Mouse (Mus musculus) urinary bladder, postnatal 4 days (tissue): ENCODE measurements around the gene Brinp3.
"Not testable (repeated sequence)": the region's sequence is repeated elsewhere in the genome, so short reads cannot be mapped to it uniquely, and the experiment has no call there.

Experiments used
- DNase-seq, 2 experiments: peaks; one replicate each; pipeline ENCODE4 v3.0.0; 2021 to 2022; ENCODE audit warnings: low spot score in 2 of 2

Brinp3 gene

GRCm38 (mm10) chr1:146494681-146495331, at the start of gene Brinp3:
Gene Brinp3, plus strand, starts transcription at chr1:146494760.
- no peak for DNase-seq

GRCm38 (mm10) chr1:146494221-146494620, 339 bp upstream of the Brinp3 start:
- no peak for DNase-seq

GRCm38 (mm10) chr1:146495386-146495785, 826 bp downstream of the Brinp3 start:
- DNase-seq, result no peak

GRCm38 (mm10) chr1:146497381-146498081, 3.0 kb downstream of the Brinp3 start:
- no peak for DNase-seq

- no peak for DNase-seq
Observed at GRCm38 (mm10) chr1:146498085-146498779, 3.7 kb downstream of the Brinp3 start.

- no peak for DNase-seq
Observed at GRCm38 (mm10) chr1:146498780-146499114, 4.2 kb downstream of the Brinp3 start.

GRCm38 (mm10) chr1:146515377-146515776, 20.8 kb downstream of the Brinp3 start:
- no peak for DNase-seq

GRCm38 (mm10) chr1:146523727-146524573, 29.4 kb downstream of the Brinp3 start:
- DNase-seq, result no peak

- DNase-seq, result no peak
Observed at GRCm38 (mm10) chr1:146528572-146528971, 34.0 kb downstream of the Brinp3 start.

GRCm38 (mm10) chr1:146546847-146547428, 52.4 kb downstream of the Brinp3 start:
- no peak for DNase-seq

- DNase-seq, result no peak
Observed at GRCm38 (mm10) chr1:146556982-146557381, 62.4 kb downstream of the Brinp3 start.

GRCm38 (mm10) chr1:146562144-146562543, 67.6 kb downstream of the Brinp3 start:
- DNase-seq, result no peak

- no peak for DNase-seq
Observed at GRCm38 (mm10) chr1:146584181-146584580, 89.6 kb downstream of the Brinp3 start.

- DNase-seq, result no peak
Observed at GRCm38 (mm10) chr1:146632895-146633294, 138.3 kb downstream of the Brinp3 start.

- DNase-seq, result no peak
Observed at GRCm38 (mm10) chr1:146657214-146657613, 162.7 kb downstream of the Brinp3 start.

GRCm38 (mm10) chr1:146700724-146701123, 206.2 kb downstream of the Brinp3 start:
- DNase-seq, result no peak

GRCm38 (mm10) chr1:146719556-146719955, 225.0 kb downstream of the Brinp3 start:
- no peak for DNase-seq

- not testable (repeated sequence) for DNase-seq
Observed at GRCm38 (mm10) chr1:146724784-146725513, 230.4 kb downstream of the Brinp3 start.

- DNase-seq, result no peak
Observed at GRCm38 (mm10) chr1:146751066-146751465, 256.5 kb downstream of the Brinp3 start.

GRCm38 (mm10) chr1:146783259-146783658, 288.7 kb downstream of the Brinp3 start:
- no peak for DNase-seq

GRCm38 (mm10) chr1:146787236-146787635, 292.7 kb downstream of the Brinp3 start:
- no peak for DNase-seq
